Mouse (Mus musculus) bone marrow, adult 2 months (tissue): ENCODE results near the gene Ptprcap. TPM values are rescaled to one million over a fixed set of nuclear protein-coding genes. Genes with fewer than 3 reads are reported as not detected.
A peak's percentile ranks its signal among the peaks of the same experiment; 100 is the strongest.

Experiments
- H3K27ac ChIP-seq: fragments of 200-500 bp; 2 replicates; pipeline ENCODE4 v1.5.1; 2012; ENCODE audit warnings: low read depth, mild to moderate bottlenecking, control low read depth, inconsistent platforms, low read length; ENCODE audit not compliant: control insufficient read depth, poor library complexity, insufficient read depth
- H3K4me1 ChIP-seq: fragments of 200-500 bp; 2 replicates; pipeline ENCODE4 v1.6.1; 2011; ENCODE audit warnings: low read length; ENCODE audit not compliant: control insufficient read depth, insufficient read depth
- H3K4me3 ChIP-seq: fragments of 200-500 bp; replicated peaks from 2 replicates; pipeline ENCODE3; 2011; ENCODE audit warnings: mild to moderate bottlenecking, low read depth, low read length, control low read depth; ENCODE audit not compliant: control insufficient read depth
- CTCF ChIP-seq: fragments of 200-500 bp; IDR thresholded peaks from 2 replicates; pipeline ENCODE4 v1.5.1; 2011; ENCODE audit warnings: low read length, control low read depth; ENCODE audit not compliant: control insufficient read depth, insufficient read depth
- POLR2A ChIP-seq: fragments of 200-500 bp; IDR thresholded peaks from 2 replicates; pipeline ENCODE4 v1.6.1; 2011; ENCODE audit warnings: low read depth, mild to moderate bottlenecking, control low read depth, low read length, borderline replicate concordance; ENCODE audit not compliant: control insufficient read depth
- WGBS: fragments of 180-500 bp; shearing (Covaris S2); methylation state at CpG from one replicate; pipeline ENCODE4 v1.1.7; 2018; 5-methylcytosine and 5-hydroxymethylcytosine counted together
- polyA plus RNA-seq: library from polyadenylated mRNA; stranded (reverse); fragments of >200 nt; gene quantifications from 2 replicates; pipeline ENCODE4 v1.2.4, GENCODE M21; 2011; ENCODE audit warnings: low replicate concordance; ENCODE audit not compliant: missing spikeins, insufficient read depth, insufficient read length

Gene Ptprcap
- polyA plus RNA-seq, 1 experiment = 60.8 TPM

DNA sequence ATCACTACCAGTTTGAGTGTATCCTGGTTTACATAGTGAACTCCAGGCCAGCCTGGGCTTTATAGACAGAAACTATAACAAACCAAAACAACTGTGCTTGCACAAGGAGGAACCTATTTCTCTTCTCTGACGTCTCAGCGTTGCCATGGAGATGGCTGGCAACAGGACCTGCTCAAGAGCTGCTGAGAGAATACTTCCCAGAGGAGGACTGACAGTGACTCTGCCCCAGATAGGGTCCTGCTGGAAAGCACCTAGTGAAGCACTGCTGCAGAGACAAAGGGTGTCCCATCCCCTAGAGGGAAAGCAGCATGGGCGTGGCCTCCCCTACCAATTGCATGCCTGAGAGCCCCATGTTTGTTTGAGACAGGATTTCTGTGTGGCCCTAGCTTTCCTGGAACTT, 28.5 kb downstream of the Ptprcap start:
- Histone ChIP-seq H3K27ac (peak overlapping the region; percentile 26; the same call in 1 of the 2 replicates), H3K4me3 (no peak overlapping the region), H3K4me1 (peaks cover 22% of the 10 kb centered on the region)
- TF ChIP-seq POLR2A (no peak), CTCF (no peak)
- 35% methylated on average over 3 of the region's 3 CpGs for WGBS

DNA sequence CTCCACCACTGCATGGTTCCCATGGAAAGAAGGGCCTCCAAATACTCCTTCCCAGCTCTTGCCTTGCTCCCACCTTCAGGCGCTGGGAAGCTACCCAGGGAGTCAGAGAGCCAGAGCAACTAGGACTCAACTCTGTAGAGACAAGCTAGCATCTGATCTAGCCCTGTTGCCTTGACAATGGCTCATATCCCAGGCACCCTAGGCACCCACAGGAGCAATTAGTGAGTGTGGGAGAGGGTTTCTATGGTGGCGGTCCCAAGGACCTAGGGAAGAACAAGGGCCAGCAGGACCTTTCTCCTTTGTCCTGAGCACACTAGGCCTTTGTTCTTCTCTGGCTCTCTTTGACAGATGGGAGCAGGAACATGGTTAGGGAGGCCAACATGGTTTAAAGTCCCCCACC, 30.3 kb downstream of the Ptprcap start:
- TF ChIP-seq CTCF (no peak), POLR2A (no peak)
- Histone ChIP-seq H3K4me1 (peaks cover 30% of the 10 kb centered on the region), H3K4me3 (no peak overlapping the region), H3K27ac (no peak overlapping the region)
- 80% methylated on average over 2 of the region's 2 CpGs for WGBS

DNA sequence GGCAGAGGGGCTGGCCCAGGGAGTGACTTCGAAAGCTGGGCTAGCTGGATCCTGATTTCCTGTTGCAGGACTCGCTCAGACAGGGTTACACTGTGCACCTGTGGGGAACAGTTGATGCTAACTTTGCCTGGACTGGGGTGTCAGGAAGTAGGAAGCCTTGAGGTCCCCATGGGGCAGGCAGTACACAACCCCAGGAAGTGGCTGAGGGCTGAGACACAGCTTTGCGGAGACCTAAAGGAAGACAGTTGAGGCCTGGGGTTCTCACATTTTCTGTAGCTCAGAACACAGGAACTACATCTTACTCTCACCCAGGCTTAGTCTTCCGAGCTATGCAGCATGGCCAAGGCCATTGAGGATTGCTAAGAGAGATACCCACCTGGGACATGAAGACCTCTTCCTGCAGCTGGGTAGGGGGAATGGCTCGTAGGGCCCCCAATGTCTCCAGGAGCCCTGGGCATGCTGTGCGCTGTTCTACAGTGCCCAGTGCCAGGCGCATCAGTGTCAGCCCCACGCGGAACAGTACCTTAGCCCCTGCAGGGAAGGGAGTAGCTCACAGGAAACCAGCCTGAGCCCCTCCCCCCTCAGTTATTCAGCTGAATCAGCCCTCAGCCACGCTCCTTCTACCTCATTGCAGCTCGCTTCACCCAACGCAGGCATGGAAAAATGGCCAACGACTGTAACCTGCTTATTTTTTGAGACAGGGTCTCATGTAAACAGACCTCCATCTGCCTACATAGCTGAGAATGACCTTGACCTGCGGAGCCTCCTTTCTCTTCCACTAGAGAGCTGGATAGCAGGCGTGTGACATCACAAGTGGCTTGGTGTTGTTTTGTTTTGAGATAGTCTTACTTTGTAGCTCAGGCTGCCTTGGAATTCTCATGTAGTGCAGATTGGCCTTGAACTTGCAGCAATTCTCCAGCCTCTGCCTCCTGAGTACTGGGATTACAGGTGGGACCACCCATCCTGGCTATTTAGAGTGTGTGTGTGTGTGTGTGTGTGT, 31.9 kb downstream of the Ptprcap start:
- Histone ChIP-seq H3K27ac (peak overlapping the region; percentile 79), H3K4me3 (no peak overlapping the region), H3K4me1 (peaks cover 29% of the 10 kb centered on the region)
- 13% methylated on average over 15 of the region's 15 CpGs for WGBS
- TF ChIP-seq CTCF (no peak), POLR2A (0 out of 2 replicates have a peak, but pooled peaks have one; percentile 5)

DNA sequence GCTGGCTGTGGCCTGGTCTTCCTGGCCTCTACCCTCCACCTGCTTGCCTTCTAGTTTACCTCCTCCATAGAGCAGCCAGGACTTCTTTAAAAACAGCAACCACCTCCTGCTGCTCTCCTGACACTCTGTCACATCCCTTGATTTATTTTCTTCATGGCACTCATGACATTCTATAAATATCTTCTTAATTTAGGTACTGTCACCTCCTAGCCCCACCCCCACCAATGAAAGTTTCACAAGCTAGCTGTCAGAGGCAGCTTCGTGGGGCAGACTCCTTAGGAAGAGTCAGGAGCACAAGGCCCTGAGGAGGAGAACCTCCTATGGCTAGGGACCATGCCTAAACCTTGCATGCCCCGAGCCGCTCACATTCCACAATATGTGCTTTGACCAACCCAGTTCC, 33.9 kb downstream of the Ptprcap start:
- H3K4me3 ChIP-seq = peak overlapping the region; percentile 16

DNA sequence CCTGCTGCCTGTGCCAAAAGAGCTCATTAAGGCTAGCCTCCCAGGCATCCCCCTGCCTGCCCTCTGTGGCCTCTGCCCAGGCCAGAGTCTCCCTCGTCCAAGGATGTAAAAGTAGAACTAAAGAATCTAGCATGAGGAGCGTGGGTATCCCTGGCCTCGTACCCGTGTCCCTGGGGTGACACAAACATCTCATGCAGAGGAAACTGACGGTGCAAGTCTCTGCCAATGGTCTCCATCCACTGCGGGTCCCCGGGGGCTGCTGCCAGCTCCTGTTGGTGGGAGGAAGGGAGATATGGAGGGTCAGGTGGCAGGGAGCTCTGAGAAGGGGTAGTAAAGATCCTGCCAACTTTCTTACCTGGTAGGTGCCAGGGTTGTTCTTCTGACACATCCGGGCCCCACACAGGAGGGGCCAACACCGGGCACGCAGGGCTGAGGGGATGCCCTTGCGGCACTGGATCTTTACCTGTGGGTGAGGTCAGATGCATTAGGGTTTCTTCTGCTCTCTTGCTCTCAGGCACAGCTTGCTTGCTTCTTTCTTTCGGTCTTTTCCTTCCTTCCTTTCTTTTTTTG, 35.7 kb downstream of the Ptprcap start:
- Histone ChIP-seq H3K27ac (no peak overlapping the region), H3K4me3 (peak overlapping the region; percentile 29), H3K4me1 (peaks cover 22% of the 10 kb centered on the region; the same call in 1 of the 2 replicates)
- no peak for TF ChIP-seq CTCF
- no peak for TF ChIP-seq POLR2A
- WGBS = 34% methylated on average over 12 of the region's 12 CpGs

More for the DNA sequence above, 33.9 kb downstream of the Ptprcap start:
- peaks cover 26% of the 10 kb centered on the region; the same call in 1 of the 2 replicates for H3K4me1 ChIP-seq
- H3K27ac ChIP-seq = peak overlapping the region; percentile 16; the same call in 1 of the 2 replicates
- WGBS = 42% methylated on average over 3 of the region's 3 CpGs
- no peak for TF ChIP-seq POLR2A
- TF ChIP-seq CTCF = no peak

DNA sequence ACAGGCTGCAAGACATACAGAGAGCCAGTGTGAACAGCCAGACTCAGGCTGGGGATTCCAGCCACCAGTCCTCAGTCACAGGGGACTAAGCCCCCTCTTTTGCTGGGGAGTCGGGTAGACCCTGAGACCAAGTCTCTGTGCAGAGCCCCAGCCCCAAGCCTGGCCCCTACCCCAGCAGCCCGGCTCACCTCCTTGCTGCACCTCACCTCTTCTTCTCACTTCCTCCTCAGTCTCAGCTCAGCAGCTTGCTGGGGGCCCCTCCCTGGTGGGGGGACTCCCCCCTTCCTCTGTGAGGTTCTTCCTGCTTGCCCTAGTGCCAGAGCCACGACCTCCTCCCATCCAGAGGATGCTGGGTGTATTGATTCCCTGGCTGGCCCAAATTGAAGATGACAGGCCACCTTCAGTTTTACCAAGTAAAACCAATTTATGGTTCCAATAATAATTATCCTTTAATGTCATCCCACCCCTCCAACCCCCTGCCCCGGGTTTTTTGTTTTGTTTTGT, 37.5 kb downstream of the Ptprcap start, which contains the start of gene Tbc1d10c:
Tbc1d10c (minus strand) TSS at position 454 of the 504 bp plus-strand sequence.
- TF ChIP-seq CTCF = no peak
- peak; percentile 73; the same call in 1 of the 2 replicates for TF ChIP-seq POLR2A
- 2% methylated on average over 4 of the region's 4 CpGs for WGBS
- Histone ChIP-seq H3K4me1 (peaks cover 15% of the 10 kb centered on the region; the same call in 1 of the 2 replicates), H3K4me3 (peak within 1 kb of the TSS; percentile 93), H3K27ac (peak within 1 kb of the TSS; percentile 95)

DNA sequence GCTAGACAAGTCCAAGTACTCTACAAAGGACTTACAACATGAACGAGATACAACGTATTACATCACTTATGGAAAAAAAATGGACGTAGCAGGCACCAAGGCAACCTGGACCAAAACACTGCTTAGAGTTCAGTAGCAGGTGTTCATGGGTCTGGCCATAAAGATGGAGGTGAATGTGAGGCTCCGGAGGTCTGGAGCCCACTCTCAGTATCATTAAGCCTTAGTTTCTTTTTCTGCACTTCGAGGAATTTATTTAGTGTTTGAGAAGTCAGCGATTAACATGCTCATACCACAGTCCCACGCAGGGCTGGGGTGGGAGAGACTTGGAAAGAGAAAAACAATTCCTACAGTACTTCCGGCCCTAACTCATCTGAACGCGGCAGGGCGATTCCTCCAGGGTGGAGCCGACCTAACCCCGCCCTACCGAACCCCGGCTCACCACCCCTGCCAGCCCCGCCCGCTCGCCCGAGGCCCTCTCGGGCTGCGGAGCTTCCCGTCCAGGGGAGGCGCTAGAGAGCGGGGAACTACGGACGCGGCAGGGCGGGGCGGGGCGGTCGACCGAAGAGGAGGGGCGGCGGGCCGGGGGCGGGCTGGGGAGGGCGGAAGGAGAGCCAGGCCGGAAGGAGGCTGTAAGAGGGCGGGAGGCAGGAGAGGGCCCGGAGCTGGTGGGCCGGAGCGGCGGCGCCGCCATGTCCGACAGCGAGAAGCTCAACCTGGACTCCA, 38.3 kb downstream of the Ptprcap start, which contains the start of gene Ppp1ca:
Ppp1ca (plus strand) TSS at position 538 of the 723 bp plus-strand sequence.
- Histone ChIP-seq H3K27ac (peak within 1 kb of the TSS; percentile 95), H3K4me1 (peaks cover 11% of the 10 kb centered on the region; the same call in 1 of the 2 replicates), H3K4me3 (peak within 1 kb of the TSS; percentile 93)
- 1% methylated on average over 45 of the region's 47 CpGs for WGBS
- TF ChIP-seq POLR2A (peak; percentile 88; the same call in 1 of the 2 replicates), CTCF (peak; percentile 75)
